Mouse (Mus musculus) megakaryocyte, adult 5-6 weeks (primary cell): Measurements from ENCODE around the gene Mtif3. TPM values are rescaled to one million over a fixed set of nuclear protein-coding genes. Genes with fewer than 3 reads are reported as not detected.
"Not testable (repeated sequence)": the region's sequence is repeated elsewhere in the genome, so short reads cannot be mapped to it uniquely, and the experiment has no call there.

Source experiments
- ATAC-seq: 2 replicates; pipeline ENCODE4 v1.8.0; 2016; ENCODE audit warnings: mild to moderate bottlenecking, inconsistent platforms; ENCODE audit not compliant: poor library complexity, severe bottlenecking
- total RNA-seq, 2 experiments: library from RNA; stranded (forward) in 1 of 2; stranded (reverse) in 1 of 2; fragments of 153-499, 151-499 nt in 1 of 2; fragments of 221-1000, 200-1000 nt in 1 of 2; gene quantifications; 2 replicates each; pipeline versions ENCODE4 v1.2.3 to v1.2.4; 2015 to 2017

Mtif3 gene
- total RNA-seq, 2 experiments from 2014 or later, result 8.9 to 30.7 TPM

GRCm38 (mm10) chr5:146955651-146956050 is 7.9 kb downstream of the Mtif3 start:
- ATAC-seq, result no peak

- ATAC-seq, result no peak
Observed at GRCm38 (mm10) chr5:146954576-146954975, 9.0 kb downstream of the Mtif3 start.

- peak; percentile 86 for ATAC-seq
Observed at GRCm38 (mm10) chr5:146948508-146949088, 15.0 kb downstream of the Mtif3 start, which contains the start of gene Gtf3a. Gene Gtf3a (plus strand): TSS chr5:146948657.

GRCm38 (mm10) chr5:146948041-146948507 is 15.5 kb downstream of the Mtif3 start:
- peak; percentile 14 for ATAC-seq

- ATAC-seq, result peak; percentile 63
Observed at GRCm38 (mm10) chr5:146947497-146947896, 16.1 kb downstream of the Mtif3 start.

GRCm38 (mm10) chr5:146946682-146947081 is 16.9 kb downstream of the Mtif3 start:
- ATAC-seq, result no peak

- ATAC-seq, result no peak
Observed at GRCm38 (mm10) chr5:146944568-146944967, 19.0 kb downstream of the Mtif3 start.

GRCm38 (mm10) chr5:146942965-146943364 is 20.6 kb downstream of the Mtif3 start:
- no peak for ATAC-seq

- ATAC-seq, result not testable (repeated sequence)
Observed at GRCm38 (mm10) chr5:146941939-146942338, 21.7 kb downstream of the Mtif3 start.

GRCm38 (mm10) chr5:146940219-146940618 is 23.4 kb downstream of the Mtif3 start:
- ATAC-seq, result peak; percentile 73

- no peak for ATAC-seq
Observed at GRCm38 (mm10) chr5:146939109-146939796, 24.3 kb downstream of the Mtif3 start.

- ATAC-seq, result no peak
Observed at GRCm38 (mm10) chr5:146937541-146938503, 25.8 kb downstream of the Mtif3 start.

GRCm38 (mm10) chr5:146933466-146933865 is 30.1 kb downstream of the Mtif3 start:
- ATAC-seq, result no peak

- ATAC-seq, result no peak
Observed at GRCm38 (mm10) chr5:146931904-146932553, 31.6 kb downstream of the Mtif3 start.

- ATAC-seq, result no peak
Observed at GRCm38 (mm10) chr5:146931422-146931821, 32.2 kb downstream of the Mtif3 start.

- ATAC-seq, result no peak
Observed at GRCm38 (mm10) chr5:146926673-146927072, 36.9 kb downstream of the Mtif3 start.

- no peak for ATAC-seq
Observed at GRCm38 (mm10) chr5:146923547-146923946, 40.1 kb downstream of the Mtif3 start.

- ATAC-seq, result peak; percentile 24
Observed at GRCm38 (mm10) chr5:146921224-146921623, 42.4 kb downstream of the Mtif3 start.

- ATAC-seq, result no peak
Observed at GRCm38 (mm10) chr5:146920314-146921161, 43.1 kb downstream of the Mtif3 start.

GRCm38 (mm10) chr5:146919874-146920273 is 43.7 kb downstream of the Mtif3 start:
- ATAC-seq, result no peak
